Mouse (Mus musculus) natural killer cell, adult 2 months (primary cell): Measurements from ENCODE around the gene Rtl4.

Experiments used
- DNase-seq, 2 experiments: peaks; one replicate each; pipeline ENCODE4 v3.0.0; 2022; ENCODE audit warnings: low spot score in 2 of 2

Rtl4 gene

GRCm38 (mm10) chrX:144688207-144689118 lies at the start of gene Rtl4:
Gene Rtl4, plus strand, starts transcription at chrX:144688907.
- DNase-seq = no peak

- DNase-seq = no peak
Measured at GRCm38 (mm10) chrX:144644756-144645155, 44.0 kb upstream of the Rtl4 start.

GRCm38 (mm10) chrX:144645394-144645793 lies 43.3 kb upstream of the Rtl4 start:
- no peak for DNase-seq

GRCm38 (mm10) chrX:144652196-144652595 lies 36.5 kb upstream of the Rtl4 start:
- DNase-seq = no peak

GRCm38 (mm10) chrX:144687742-144688141 lies 965 bp upstream of the Rtl4 start:
- DNase-seq = no peak

- no peak for DNase-seq
Measured at GRCm38 (mm10) chrX:144688142-144688206, 733 bp upstream of the Rtl4 start, which contains the start of gene Trpc5. Gene Trpc5, minus strand, starts transcription at chrX:144688180.

GRCm38 (mm10) chrX:144689119-144689858 lies 582 bp downstream of the Rtl4 start:
- no peak for DNase-seq

GRCm38 (mm10) chrX:144689859-144690181 lies 1.1 kb downstream of the Rtl4 start:
- DNase-seq = no peak

- DNase-seq = no peak
Measured at GRCm38 (mm10) chrX:144716330-144716729, 27.6 kb downstream of the Rtl4 start.

GRCm38 (mm10) chrX:144747528-144748049 lies 58.9 kb downstream of the Rtl4 start:
- no peak for DNase-seq

GRCm38 (mm10) chrX:144986980-144987379 lies 298.3 kb downstream of the Rtl4 start:
- DNase-seq = no peak

GRCm38 (mm10) chrX:145065484-145065913 lies 376.8 kb downstream of the Rtl4 start:
- DNase-seq = no peak

- DNase-seq = no peak
Measured at GRCm38 (mm10) chrX:145089802-145090201, 401.1 kb downstream of the Rtl4 start.

- no peak for DNase-seq
Measured at GRCm38 (mm10) chrX:145090360-145090759, 401.7 kb downstream of the Rtl4 start.

- no peak for DNase-seq
Measured at GRCm38 (mm10) chrX:145090964-145091363, 402.3 kb downstream of the Rtl4 start.
